Mouse (Mus musculus) c-Kit-positive CD71-negative TER-119-negative erythroid progenitor cells, embryonic 14.5 days (primary cell): ENCODE results near the gene Myo18b.
A peak's percentile ranks its signal among the peaks of the same experiment; 100 is the strongest.

Source experiments
- DNase-seq: peaks from one replicate; pipeline ENCODE4 v3.0.0-alpha.2; 2013; ENCODE audit warnings: low read depth

The Myo18b gene

GRCm38 (mm10) chr5:112877391-112878115, 18.6 kb downstream of the Myo18b start:
- DNase-seq: no peak

GRCm38 (mm10) chr5:112876846-112877390, 19.2 kb downstream of the Myo18b start:
- DNase-seq: peak; percentile 13

GRCm38 (mm10) chr5:112872999-112873398, 23.2 kb downstream of the Myo18b start:
- DNase-seq: no peak

GRCm38 (mm10) chr5:112870729-112871128, 25.4 kb downstream of the Myo18b start:
- peak; percentile 44 for DNase-seq

- no peak for DNase-seq
These were observed 27.5 kb downstream of the Myo18b start for GRCm38 (mm10) chr5:112868620-112869019.

- DNase-seq: peak; percentile 19
These were observed 31.3 kb downstream of the Myo18b start for GRCm38 (mm10) chr5:112864719-112865367.

GRCm38 (mm10) chr5:112859379-112860035, 36.7 kb downstream of the Myo18b start:
- no peak for DNase-seq

- DNase-seq: no peak
These were observed 43.0 kb downstream of the Myo18b start for GRCm38 (mm10) chr5:112853179-112853578.

- no peak for DNase-seq
These were observed 44.8 kb downstream of the Myo18b start for GRCm38 (mm10) chr5:112851389-112851788.

- peak; percentile 14 for DNase-seq
These were observed 47.4 kb downstream of the Myo18b start for GRCm38 (mm10) chr5:112848586-112849280.

GRCm38 (mm10) chr5:112847985-112848542, 48.1 kb downstream of the Myo18b start:
- no peak for DNase-seq

- no peak for DNase-seq
These were observed 50.0 kb downstream of the Myo18b start for GRCm38 (mm10) chr5:112846146-112846545.

- no peak for DNase-seq
These were observed 51.7 kb downstream of the Myo18b start for GRCm38 (mm10) chr5:112844460-112844859.

- DNase-seq: no peak
These were observed 52.4 kb downstream of the Myo18b start for GRCm38 (mm10) chr5:112843676-112844257.

GRCm38 (mm10) chr5:112842696-112843095, 53.5 kb downstream of the Myo18b start:
- no peak for DNase-seq

GRCm38 (mm10) chr5:112841850-112842249, 54.3 kb downstream of the Myo18b start:
- no peak for DNase-seq

- no peak for DNase-seq
These were observed 61.3 kb downstream of the Myo18b start for GRCm38 (mm10) chr5:112834896-112835295.

- no peak for DNase-seq
These were observed 62.3 kb downstream of the Myo18b start for GRCm38 (mm10) chr5:112833866-112834265.

GRCm38 (mm10) chr5:112825091-112825794, 70.9 kb downstream of the Myo18b start:
- no peak for DNase-seq

- peak; percentile 13 for DNase-seq
These were observed 71.8 kb downstream of the Myo18b start for GRCm38 (mm10) chr5:112824376-112824775.

GRCm38 (mm10) chr5:112822426-112822825, 73.7 kb downstream of the Myo18b start:
- no peak for DNase-seq
